Mouse (Mus musculus) urinary bladder, postnatal 10 days (tissue): ENCODE measurements around the gene Gm28372.
A peak's percentile ranks its signal among the peaks of the same experiment; 100 is the strongest.

ENCODE experiments used
- DNase-seq: peaks from one replicate; pipeline ENCODE4 v3.0.0; 2022; ENCODE audit warnings: low spot score

Gene Gm28372

DNA sequence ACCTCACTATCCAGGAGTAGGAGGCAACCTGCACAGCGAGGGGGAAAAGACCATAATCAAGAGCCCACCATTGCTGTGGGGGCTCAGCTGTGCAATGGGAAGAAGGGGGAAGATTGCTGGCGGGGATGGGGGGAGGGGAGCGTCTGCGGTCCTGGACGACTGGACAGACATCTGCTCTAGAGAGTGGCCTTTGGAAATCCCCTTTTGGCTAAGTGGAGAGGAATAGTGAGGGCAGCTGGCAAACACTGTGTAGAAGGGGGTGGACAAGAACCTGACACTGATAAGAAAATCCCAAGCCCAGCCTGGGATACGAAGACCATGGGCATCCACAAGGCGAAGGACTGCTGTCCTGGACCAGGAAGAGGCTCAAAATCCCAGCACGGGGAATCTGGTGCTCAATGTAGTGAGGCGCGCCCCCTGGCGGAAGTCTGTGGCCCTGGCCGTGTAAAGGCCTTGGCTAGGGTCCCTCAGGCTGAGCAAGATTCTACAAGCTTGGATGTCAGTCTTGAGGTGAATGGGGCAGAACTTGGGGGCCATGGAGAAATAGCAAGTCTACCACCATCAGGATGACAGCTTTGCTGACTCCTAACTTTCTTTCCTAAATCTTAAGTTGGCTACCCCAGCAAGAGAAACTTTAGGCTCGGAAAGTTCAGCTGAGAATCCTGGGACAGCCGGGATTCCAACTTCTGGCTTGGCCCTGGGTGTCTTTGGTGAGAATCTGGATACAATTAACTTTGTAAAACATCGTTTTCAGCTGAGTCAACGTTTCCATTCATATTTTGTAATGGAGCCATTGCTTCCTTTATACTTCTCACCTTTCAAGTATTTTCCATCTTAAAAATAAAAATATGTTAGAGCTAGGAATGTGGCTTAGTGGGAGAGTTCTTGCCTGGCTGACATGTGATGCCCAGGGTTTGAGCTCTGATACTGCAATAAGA, 6.8 kb downstream of the Gm28372 start:
- DNase-seq = peak; percentile 54

DNA sequence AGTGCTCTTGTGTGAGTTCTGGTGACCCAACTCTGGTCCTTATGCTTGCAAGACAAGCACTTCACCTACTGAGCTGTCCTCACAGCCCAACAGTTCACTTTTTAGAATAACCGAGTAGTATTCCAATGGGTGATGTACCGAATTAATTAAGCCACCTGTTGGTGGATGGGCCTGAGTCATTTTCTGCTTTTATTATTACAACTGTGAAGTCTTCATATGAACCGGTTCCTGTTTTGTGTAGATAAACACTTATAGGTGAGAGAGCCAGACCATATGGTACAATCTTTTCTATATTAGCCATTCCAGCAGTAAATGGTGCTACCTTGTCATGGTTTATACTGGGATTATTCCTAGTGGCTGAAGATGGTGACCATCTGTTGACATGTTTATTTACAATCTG, 7.7 kb downstream of the Gm28372 start:
- DNase-seq = no peak

DNA sequence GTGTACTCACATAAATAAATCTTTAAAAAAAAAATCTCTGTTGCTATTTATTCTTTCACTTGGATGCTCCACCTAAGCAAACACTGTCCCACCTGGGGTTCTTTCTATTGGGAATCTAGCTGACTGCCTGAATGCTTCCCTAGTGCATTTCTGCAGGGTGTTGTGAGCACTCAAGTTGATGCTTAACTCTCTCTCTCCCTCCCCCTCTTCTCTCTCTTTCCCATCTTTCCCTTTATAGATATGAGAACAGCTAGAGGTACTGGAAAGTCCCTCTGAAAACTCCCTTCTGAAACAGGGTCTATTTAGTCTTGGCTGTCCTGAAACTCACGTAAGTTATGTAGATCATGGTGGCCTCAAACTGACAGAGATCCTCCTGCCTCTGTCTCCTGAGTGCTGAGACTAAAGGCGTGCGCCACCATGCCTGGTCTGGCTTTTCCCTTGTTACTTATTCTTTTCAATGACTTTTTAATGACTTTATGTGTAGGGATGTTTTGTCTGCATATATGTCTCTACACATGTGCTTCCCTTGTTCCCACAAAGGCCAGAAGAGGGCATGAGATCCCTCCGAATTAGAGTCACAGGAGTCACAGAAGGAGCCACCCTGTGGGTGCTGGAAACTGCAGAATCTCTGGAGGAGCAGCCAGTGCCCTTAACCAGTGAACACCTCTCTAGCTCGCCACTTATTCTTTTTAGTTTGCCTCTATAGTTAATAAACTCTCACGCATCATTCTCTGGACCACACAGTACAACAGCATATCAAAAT, 9.2 kb downstream of the Gm28372 start:
- no peak for DNase-seq

DNA sequence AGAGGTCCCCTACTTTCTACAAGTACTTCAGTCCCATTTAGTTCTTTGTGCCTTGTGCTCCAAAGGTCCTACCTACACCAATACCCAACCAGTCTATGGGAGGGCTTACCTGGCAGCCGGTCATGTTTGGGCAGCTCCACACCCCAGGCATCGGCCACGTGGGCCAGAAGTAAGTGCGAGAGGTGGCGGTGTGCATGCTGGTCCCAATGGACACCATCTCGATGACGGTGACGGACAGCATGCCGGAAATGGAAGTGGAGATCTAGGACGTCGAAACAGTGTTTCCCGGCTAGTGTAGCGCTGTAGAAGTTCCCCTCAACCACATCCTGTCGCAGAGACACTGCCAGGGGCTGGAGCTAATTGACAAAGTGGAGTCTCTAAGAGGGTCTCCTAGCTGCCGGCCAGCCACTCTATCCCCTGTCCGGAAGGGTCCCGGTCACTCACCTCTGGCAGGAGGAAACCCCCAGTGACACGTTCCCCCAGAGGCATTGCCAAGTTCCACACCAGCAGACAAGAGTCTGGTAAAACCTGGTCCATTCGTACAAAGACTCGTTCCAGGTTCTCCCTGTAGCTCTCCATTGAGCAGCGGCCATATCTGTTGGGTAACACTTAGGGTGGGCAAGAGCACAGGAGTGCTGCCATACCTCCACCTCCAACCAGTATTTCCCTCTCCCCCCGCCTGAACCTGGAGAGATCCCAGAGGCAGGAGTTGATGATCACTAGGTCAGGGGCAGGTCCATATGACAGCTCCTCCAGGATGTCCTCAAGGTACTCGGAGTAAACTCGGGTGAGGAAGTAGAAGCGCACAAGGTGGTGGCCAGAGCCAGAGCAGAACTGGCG, 17.0 kb downstream of the Gm28372 start:
- no peak for DNase-seq

DNA sequence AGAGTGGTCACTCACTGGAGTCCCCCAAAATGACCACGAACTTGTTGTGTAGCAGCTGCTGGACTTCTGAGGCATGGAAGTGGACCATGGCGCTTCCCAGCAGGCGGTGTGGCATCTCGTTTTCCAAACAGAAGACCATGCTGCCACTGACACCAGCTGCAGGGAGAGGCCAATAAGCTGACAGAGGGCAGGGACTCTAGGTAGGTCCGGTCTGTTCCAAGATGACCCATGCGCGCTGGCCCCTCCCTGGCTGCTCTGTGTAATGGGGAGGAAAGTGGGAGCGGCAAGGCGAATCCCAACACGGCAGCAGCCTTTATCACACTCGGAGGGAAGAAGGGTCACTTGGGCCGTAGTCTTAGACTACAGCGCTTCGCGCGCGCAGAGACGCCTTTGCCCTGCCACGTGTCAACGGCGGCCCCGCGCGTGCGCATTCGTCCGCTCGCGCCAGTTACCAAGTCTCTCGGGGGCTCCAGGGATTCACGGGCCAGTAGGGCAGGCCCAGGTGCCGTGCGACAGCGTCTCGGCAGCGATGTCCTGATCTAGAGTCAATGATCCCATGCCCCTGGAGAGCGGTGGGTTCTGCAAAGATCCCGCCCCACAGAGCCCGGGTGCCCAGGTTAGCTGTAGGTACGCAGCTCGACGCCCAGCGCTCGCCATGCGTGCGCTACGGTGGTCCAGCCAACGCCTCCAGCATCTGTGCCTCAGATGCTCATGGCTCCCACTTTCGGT, 18.5 kb downstream of the Gm28372 start:
- DNase-seq = peak; percentile 27

DNA sequence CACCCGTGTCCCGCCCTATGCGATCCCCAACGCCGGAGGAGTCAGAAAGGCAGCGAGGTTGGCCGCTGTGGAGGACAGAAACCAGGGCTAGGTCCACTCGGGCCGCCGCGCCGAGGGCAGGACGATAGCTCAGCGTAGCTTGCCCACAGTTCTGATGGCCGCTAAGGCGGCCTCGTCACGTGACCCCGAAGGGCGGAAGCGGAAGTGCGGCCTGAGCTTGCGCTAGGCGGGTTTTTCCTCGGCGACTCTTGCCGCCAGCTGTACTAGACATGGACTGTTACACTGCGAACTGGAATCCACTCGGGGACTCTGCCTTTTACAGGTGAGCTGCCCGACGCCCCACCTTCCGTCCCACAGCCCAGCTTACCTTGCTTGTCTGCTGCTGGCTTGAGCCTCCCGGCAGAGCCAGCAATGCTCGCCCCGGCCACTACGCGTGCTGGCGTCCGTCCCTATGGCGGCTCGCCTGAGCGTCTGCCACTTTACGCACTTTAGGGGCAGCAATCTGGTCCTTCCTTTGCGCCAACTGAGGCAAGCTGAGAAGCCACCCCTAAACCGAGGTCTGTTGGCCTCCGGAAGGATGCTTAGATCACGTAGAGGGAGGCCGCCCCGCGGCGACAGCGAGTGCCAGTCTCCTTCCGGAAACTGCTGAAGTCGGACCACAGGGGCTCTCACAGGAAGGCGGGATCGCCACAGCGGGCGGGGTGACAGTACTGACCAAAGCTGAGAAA, 19.3 kb downstream of the Gm28372 start, which contains the start of the genes Vps16 and Pced1a:
Gene Vps16 (plus strand): TSS at position 214 of the 728 bp plus-strand sequence.
Gene Pced1a (minus strand): TSS at position 576 of the 728 bp plus-strand sequence.
- peak; percentile 66 for DNase-seq

DNA sequence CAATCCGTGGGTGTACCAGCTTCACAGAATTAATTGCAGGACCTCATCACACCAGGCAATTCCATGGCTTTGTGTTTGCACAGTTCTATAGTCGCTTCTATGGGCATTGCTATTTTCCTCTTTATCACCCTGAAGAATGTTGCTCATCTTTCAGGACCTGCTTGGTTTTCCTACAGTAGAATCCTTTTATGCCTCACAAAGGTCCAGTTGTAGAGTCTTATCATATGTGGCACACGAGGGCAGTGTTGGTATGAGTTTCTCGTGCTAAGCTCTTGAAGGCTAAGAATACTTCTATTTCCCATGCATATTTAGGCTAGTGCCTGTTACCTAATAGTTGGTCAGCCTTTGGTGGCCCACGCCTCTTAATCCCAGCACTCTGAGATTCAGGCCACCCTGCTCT, 20.1 kb downstream of the Gm28372 start:
- DNase-seq = no peak

DNA sequence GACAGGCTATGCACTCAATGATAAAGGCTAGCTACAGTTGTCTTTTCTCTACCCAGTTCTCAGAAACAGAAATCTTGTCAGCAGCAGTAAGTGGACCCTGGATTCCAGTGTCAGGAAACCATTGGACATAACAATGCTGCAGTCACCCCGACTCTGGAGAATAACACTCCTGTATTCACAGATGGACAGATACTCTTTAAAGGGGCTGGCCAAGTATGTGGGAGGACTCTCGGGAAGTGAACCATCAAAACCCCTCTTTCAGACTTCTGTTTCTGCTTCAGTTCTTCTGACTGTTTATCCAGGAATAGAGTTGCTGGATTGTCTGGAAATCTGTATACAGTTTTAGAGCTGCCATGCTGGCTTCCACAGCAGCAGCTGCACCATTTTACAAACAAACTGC, 24.8 kb downstream of the Gm28372 start:
- no peak for DNase-seq

DNA sequence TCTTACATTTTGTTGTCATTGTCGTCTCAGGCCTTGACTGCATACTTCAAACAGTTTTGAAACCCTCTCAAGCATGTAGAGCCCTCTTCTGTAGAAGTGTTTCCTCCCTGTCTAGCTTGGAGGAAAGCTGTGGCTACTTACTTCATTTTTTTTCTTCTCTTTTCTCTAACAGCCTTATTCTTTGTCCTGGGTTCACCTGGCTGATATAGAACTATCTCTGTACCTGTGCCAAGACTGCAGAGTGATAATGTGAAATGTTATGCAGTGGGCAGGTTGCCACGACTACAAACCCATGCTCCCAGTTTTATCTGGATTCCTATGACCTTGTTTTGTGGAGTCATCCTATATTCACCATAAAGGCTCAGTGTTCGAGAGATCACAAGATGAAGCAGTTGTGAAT, 25.4 kb downstream of the Gm28372 start:
- no peak for DNase-seq

DNA sequence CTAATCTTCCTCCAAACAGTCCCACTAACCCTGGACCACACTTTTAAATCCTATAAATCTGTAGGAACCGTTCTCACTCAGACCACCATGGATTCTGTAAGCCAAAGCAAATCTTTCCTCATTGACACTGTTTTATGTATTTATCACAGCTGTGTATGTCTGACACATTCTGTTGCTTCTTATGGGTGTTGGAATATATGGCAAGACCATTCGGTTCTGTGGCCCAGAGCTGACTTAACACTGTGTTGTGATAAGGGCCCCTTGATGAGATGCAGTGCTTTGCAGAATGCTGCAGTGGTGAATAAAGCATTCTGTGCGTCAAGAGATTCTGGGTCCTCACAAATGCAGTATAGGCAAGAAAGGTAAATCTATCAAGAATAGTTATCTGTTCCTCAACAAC, 27.1 kb downstream of the Gm28372 start:
- DNase-seq = no peak

DNA sequence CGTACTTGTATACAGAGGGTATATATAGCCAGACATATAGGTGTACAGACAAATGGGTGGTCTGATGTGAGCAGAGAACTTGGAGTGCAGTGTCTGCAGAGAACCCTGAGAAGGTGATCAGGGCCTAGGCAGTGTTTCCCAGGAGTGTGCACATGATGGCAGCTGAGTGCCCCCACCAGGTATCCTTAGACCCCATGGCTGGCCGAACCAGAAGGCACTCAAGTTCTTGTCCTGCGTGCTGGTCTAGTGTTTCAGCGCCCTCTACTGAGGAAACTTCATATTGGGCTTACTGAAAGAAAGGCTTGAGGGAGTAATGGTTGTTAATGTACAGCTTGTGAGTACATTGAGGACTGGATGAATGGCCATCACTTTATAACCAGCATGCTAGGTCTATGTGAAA, 28.1 kb downstream of the Gm28372 start:
- no peak for DNase-seq

DNA sequence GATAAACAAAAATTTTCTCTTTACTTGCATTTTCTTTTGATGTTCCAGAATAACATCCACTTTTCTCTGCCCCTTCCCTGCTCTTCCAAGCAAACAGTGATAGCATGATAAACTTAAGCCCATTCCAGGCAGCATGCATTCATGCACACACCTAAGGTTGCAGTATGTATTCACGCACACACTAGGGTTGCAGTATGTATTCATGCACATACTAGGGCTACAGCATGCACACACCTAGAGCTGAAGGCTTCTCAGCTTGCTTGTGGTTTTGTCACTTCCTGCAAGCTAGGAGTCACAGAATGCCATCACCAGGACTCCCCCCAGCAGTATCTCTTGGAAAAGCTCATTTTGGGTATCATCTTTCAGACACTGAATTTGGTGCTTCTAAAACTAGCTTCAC, 31.7 kb downstream of the Gm28372 start:
- no peak for DNase-seq

DNA sequence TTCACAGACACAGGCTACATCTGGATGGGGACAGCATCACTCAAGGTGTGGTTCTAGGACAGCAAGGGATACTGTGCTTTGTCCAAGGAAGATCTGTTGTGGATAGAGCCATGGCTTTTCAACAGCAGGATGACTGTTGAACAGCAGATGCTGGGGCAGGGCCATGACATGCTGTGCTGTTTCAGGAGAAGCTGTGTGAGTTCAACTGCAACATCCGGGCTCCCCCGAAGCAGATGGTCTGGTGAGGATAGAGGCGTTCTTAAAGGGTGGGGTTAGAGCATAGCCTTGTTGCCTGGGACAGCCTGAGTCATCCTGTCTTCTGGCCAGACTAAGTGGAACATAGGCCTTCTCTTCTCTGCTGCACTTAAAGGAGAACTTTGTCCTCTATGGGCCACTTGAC, 33.8 kb downstream of the Gm28372 start:
- no peak for DNase-seq

DNA sequence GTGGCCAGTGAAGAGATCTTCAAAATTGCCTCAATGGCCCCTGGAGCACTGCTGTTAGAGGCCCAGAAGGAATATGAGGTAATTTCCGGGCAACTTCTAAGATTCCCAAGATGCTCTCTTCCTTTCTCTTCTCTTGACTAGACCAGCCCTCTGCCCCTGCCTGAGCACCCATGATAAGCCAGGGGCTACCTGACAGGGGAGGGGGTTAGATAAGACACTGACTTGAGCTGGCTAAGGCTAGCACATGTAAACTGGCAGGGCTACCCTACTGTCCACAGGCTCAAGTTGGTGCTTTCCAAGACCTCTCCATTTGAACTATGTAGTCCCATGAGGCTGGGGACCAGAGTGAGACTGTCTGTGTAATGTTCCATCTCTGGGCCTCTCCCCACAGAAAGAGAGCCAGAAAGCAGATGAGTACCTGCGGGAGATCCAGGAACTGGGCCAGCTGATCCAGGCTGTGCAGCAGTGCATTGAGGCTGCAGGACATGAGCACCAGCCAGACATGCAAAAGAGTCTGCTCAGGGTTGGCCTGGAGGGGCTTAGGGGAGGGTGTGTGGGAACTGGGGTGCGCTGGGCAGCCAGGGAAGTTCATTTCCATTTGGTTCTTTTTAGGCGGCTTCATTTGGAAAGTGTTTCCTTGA, 34.9 kb downstream of the Gm28372 start:
- DNase-seq = no peak

DNA sequence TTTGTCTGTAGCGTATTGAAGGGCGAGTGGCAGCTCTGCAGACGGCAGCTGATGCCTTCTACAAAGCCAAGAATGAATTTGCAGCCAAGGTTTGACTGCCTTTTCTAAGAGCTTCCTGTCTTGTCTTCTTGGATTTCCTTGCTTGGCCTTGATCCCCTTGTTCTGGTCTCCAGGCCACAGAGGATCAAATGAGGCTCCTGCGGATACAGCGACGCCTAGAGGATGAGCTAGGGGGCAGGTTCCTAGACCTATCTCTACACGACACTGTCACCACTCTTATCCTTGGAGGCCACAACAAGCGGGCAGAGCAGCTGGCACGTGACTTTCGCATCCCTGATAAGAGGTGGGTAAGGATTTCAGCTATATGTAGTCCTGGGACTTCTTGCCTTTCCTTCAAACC, 37.1 kb downstream of the Gm28372 start:
- DNase-seq = no peak

DNA sequence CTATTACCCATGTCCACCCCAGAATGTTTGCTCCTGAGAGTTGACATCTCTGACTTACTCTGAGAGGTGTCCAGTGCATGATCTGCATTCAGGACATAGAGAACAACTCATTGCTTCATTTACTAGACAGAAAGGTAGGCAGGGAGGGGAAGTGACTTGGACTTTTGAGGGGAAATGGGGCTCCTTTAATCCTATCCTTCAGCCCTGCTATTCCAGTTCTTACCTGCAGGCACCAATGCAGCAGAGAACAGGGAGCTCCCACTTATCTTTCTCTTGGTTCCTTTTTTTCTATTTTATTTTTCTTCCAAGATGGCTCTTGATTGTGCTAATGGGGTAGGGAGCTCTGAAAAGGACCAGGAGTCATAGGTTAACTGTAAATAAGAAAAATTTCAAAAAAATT, 43.4 kb downstream of the Gm28372 start:
- DNase-seq = no peak

DNA sequence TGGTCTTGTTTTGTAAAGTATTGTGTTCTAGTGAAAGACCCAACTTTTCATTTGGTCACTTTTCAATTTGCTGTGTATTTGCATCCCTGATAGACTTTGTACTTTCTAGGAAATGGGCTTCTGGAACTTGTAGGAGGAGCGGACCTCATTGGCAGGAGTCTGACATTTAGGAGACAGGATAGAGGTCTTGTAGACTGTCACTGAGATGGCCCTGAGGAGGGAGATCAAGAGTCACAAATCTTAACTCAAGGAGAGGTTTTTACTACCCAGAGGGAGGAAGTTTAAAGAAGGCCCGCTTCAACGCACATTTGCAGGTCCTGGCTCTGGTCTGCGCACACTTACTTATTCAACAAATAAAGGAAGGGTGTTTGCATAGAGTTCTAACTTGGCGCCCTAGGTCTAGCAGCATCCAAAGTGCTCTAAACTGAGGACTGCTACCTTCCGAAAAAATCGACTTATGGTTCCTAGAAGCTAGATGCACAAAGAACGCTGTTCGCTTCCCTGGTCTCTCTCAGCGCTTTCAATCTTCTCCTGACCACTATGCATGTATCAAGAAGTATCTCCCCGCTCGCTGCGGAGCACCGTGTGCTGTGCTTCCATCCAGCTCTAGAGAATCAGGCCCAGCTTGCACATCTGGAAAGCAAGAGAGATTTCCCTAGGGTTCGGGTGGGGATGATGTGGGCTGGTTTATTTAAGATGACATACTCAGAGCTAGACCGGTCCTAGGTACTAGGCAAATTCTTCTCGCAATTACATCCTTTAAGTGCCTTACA, 44.2 kb downstream of the Gm28372 start:
- DNase-seq = no peak

DNA sequence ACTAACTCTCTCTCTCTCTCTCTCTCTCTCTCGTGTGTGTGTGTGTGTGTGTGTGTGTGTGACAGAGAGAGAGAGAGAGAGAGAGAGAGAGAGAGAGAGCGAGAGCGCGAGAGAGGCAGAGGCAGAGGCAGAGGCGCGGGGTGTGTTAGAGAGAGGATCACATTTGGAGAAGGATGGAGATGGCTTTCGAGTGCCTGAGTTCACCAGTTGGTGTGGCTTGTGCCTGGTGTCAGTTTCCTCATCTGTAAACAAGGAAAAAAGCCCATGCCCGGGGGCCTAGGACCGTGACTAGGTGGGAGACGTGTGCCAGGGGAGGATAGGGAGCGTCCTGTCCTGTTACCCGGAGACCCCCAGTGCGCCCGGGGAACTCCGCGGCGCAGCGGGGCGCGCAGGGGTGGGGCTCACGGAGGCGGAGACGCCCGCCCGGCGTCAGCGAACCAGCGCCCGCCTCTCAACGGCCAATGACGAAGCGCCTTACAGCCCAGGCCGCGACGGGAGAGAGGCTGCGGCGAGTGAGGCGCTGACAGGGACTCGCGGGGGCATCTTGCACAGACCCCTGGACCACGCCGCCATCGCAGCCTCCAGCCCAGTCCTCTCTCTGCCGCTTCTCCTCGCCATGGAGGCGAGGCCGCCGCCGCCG, 44.9 kb downstream of the Gm28372 start, which contains the start of gene Ptpra:
Gene Ptpra (plus strand): TSS at position 485 of the 640 bp plus-strand sequence.
- DNase-seq = peak; percentile 76

DNA sequence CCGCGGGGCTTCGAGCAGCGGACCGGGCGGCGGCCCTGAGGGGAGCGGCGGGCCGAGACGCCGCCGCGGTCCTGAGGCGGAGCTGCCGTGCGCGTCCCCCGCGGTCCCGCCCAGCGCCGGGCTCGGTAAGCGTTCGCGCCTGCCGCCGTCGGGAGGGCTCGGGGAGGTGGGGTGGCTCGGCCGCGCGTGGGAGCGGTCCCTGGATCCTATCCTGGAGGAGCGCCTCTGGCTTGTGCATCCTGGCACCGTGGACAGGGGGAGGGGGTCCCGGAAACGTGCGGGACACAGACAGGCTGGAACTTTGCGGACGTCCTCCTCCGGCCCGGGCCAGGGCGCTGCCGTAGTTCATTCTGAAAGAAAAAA, 45.4 kb downstream of the Gm28372 start:
- DNase-seq = no peak
